Mouse (Mus musculus) intestine, embryonic 15.5 days (tissue): ENCODE data around the gene Hyal5. TPM values are rescaled to one million over a fixed set of nuclear protein-coding genes. Genes with fewer than 3 reads are reported as not detected.

Experiments used
- polyA plus RNA-seq: library from polyadenylated mRNA; unstranded; fragments of >200 nt; fragmentation: Nextera tagmentation; extraction: Ambion mirVana; gene quantifications from 2 replicates; pipeline ENCODE4 v1.2.1, GENCODE M21; 2015

Hyal5 gene
- polyA plus RNA-seq, 1 experiment from 2014 or later: 6.3 TPM

Other genes with a start within 250 kb of the Hyal5 start
- gene Wasl, start 193.0 kb upstream of the Hyal5 start, polyA plus RNA-seq: 66.2 and 74.3 TPM in 2 replicates
- gene Hyal6, start 124.8 kb upstream of the Hyal5 start, polyA plus RNA-seq: not detected in 2 replicates
- gene Hyal4, start 109.7 kb upstream of the Hyal5 start, polyA plus RNA-seq: 0.05 TPM in 1 of 2 replicates, not detected in the other
- gene Spam1, start 66.8 kb upstream of the Hyal5 start, polyA plus RNA-seq: not detected in 2 replicates
- gene Tmem229a, start 98.3 kb downstream of the Hyal5 start, polyA plus RNA-seq: 1.2 and 1.3 TPM in 2 replicates